Mouse (Mus musculus) regulatory T cell (primary cell): ENCODE measurements around the gene Wdr90.

Experiments used
- in situ Hi-C: fragments of 300-600 bp; cut with MboI, MseI; formaldehyde crosslinking; loops from one replicate; pipeline ENCODE4 v1.15.1; 2025; ENCODE audit warnings: high pct_unique_total_duplicates

The Wdr90 gene

GRCm38 (mm10) chr17:25860229-25860628 lies 1.1 kb downstream of the Wdr90 start:
- in situ Hi-C loops, result no loop called here

- in situ Hi-C loops, result no loop called here
Observed at GRCm38 (mm10) chr17:25844396-25844901, 16.9 kb downstream of the Wdr90 start, which contains the start of gene Rhot2. Gene Rhot2, minus strand, starts transcription at chr17:25844851.

- in situ Hi-C loops, result no loop called here
Observed at GRCm38 (mm10) chr17:25843636-25844395, 17.5 kb downstream of the Wdr90 start.

GRCm38 (mm10) chr17:25843122-25843521 lies 18.2 kb downstream of the Wdr90 start:
- in situ Hi-C loops, result no loop called here

DNA sequence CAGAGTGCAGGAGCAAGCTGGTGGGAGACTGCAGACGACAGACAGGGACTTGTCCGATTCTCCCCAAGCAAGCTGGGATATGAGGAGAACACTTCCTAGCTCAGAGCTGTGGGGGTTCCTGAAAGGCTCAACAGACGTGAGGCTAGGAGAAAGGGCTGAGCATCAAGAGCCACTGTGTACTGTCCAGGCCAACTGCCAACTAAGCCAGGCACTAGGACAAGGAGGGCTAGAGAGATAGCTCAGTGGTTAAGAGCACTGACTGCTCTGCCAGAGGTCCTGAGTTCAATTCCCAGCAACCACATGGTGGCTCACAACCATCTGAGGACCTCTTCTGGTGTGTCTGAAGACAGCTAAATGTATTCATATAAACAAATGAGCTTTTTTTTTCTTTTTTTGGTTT lies 18.8 kb downstream of the Wdr90 start:
- in situ Hi-C loops, result no loop called here

DNA sequence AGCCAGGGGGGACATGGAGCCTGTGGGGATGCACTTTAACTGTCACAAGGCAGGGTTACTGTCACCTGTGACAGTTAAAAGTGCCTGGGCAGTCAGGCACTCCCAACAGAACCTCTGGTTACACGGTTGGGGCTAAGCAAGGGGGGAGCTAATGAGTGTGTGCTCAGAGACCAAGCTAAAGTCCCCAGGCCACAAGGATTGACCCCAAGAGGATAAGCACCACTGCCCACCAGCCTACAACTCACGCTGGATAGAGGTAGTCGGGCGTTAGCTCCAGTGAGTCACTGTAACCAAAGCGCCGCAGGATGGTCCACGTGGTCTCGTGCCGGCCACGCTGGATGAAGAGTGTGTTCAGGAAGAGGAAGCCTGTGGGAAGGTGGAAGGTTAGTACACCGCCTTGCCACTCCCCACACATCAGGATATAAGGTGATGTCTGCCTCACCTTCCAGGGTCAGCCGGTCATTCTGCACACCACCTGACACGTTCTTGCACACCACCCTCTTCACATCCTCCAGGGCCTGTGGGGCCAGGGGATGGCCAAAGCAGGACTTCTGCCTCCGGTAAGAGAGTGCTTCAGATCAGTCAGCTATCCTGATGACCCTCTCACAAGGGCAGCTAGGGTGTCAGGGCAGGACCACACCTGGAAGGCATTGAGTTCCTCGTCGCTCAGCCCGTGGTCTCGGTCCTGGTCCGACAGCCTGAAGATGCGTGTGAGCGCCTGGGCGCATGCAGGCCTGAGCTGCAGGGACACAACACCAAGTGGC lies 20.0 kb downstream of the Wdr90 start, which contains the start of gene Gm20683:
TSS of gene Gm20683 (minus strand) at position 647 of the 764 bp plus-strand sequence.
- in situ Hi-C loops, result no loop called here

DNA sequence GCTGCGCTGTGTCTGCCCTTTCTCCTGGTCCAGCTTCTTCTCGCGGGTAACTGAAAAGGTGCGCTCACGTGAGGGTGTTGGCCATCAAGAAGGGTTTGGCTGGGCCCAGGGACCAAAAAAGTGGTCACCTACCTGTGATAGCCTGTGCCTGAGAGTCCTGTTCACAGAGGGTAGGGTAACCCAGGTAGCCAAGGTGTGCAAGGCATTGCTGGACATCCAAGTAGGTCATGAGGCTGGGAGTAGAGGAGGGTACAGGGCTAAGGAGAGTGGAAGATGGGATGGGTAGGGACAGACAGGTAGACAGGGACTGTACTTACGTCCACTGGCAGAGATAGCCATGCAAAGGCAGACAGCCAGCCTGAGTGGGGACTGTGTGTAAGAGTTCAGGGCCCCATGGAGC lies 20.8 kb downstream of the Wdr90 start:
- in situ Hi-C loops, result no loop called here

DNA sequence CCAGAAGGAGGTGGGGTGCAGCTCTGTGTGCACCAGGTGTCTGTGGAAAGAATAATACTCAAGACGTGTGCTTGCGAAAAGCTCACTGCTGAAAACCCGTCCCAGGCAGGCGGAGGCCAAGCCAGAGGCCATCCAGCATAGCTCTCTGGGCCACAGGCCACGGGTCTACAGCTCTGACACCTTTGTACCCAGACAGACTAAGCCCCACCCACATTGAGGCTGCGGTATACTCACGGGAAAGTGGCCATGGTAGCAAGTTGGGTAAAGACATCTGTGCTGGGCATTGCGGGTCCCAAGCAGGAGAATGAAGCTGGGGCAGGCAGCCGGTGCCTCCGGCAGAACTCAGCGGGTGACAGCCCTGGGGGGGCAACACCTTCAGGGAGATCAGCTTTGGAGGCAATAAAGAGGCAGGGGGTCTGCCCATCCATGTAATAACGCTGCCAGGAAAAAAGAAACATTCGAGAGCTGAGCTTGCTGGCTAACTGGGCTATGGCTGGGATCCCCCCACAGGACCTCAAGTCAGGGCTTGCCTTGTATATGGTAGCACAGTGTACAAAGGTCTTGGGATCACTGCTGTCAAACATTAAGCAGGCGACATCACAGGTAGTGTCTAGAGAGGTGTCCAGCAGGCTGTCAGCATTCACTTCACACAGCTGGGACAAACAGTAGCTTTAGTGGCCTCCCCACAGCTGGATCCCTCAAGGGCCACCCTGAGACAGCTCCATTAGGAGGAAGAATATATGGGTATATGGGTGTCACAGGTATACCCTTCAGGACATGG lies 21.7 kb downstream of the Wdr90 start:
- in situ Hi-C loops, result no loop called here

DNA sequence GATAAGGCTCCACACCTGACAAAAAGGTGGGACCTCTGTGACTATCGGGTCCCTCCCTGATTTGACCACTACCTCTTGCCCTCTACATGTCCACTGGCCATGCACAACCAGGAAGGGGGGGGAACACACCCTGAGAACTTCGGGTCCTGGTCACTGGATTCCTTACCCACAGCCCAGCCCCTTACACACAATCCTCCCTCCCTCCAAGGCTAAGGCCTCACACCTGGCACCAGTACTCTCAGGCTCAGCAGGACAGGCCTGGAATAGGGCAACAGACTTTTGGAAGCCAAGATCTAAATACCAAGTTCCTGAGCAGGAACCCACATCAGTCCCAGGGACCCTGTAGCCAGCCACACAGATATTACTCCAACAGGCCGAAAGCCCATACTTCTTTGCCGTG lies 22.4 kb downstream of the Wdr90 start:
- in situ Hi-C loops, result no loop called here

- in situ Hi-C loops, result no loop called here
Observed at GRCm38 (mm10) chr17:25837533-25837932, 23.8 kb downstream of the Wdr90 start.

GRCm38 (mm10) chr17:25837076-25837410 lies 24.3 kb downstream of the Wdr90 start, which contains the start of gene Rhbdl1:
Gene Rhbdl1, minus strand, starts transcription at chr17:25837295.
- in situ Hi-C loops, result no loop called here

DNA sequence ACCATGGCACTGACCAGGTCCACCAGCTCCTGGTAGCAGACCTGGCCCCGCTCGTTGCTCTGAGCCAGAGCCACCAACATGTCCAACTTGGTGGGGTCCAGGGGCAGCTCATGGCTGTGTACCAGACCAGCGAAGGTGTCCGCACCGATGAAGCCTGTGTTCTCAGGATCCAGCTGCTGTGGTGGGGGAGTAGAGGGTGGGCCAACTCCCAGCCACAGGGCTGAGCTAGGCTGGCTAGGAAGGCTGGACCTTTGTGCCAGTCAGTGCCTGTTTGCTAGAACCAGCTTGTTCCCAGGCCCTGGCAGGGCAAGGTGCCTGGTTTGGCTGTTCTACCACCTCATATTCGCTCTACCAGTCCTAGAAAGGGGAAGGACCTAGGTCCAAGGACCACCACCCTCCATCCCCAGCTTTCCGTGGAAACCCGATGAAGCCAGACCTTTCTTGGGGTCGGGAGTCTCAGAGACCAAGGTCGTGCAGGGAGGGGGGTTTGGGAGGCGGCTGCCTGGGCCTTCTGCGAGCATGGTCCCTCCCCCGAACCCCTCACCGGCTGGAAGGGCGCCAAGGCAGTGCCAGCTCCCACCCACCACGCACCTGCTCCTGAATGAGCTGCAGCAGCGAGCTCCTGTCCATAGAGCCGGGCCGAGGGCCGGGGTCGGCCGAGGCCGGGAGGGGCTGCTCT lies 24.8 kb downstream of the Wdr90 start:
- in situ Hi-C loops, result no loop called here

GRCm38 (mm10) chr17:25835816-25836215 lies 25.5 kb downstream of the Wdr90 start:
- in situ Hi-C loops, result no loop called here

GRCm38 (mm10) chr17:25835301-25835700 lies 26.0 kb downstream of the Wdr90 start:
- in situ Hi-C loops, result no loop called here

DNA sequence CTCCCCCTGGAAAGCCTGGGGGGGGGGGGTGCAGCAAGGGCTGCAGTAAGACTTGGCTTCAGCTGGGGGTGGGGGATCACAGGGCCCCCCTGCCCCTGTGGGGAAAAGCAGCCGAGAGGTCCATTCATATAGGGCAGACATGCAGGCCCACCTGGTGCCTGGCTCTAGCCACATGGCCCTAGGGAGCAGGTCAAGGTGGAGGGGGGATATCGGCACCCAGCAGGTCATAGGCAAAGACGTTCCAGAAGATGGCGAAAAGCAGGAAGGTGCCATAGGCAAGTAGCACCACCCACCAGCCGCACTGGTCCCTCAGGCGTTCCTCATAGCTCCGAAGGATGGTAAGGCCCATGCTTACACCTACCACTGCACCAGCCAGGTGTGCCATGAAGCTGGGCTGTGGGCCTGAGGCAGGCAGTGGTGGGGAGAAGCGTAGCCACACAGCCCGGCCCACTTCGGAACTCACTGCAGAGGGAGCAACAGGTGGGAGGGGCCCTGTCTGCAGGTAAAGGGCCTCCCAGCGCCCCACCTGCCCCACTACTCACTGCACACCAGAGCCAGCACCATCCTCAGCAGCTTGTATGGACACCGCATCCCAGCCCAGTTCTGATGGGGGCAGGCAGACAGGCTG lies 26.6 kb downstream of the Wdr90 start:
- in situ Hi-C loops, result no loop called here

- in situ Hi-C loops, result no loop called here
Observed at GRCm38 (mm10) chr17:25833961-25834594, 27.2 kb downstream of the Wdr90 start.

DNA sequence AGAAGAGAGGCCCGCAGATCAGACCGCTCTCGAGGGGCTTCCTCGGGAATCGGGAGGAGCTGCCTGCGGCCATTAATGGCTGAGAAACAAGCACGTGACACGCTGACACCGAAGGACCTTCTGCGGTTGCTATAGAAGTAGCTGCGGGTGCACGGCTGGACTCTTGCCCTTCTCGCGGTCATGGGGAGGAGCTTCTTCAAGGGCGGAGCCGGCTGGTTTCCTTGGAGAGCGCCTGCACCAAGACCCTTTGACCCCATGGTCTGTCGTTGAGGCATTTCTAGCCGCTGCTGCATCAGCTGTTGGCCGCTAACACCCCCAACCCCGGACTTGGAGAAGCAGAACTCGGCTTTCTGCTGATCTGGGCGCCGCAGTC lies 28.0 kb downstream of the Wdr90 start, which contains the start of gene Stub1:
TSS of gene Stub1 (minus strand) at position 114 of the 373 bp plus-strand sequence.
- in situ Hi-C loops, result no loop called here

DNA sequence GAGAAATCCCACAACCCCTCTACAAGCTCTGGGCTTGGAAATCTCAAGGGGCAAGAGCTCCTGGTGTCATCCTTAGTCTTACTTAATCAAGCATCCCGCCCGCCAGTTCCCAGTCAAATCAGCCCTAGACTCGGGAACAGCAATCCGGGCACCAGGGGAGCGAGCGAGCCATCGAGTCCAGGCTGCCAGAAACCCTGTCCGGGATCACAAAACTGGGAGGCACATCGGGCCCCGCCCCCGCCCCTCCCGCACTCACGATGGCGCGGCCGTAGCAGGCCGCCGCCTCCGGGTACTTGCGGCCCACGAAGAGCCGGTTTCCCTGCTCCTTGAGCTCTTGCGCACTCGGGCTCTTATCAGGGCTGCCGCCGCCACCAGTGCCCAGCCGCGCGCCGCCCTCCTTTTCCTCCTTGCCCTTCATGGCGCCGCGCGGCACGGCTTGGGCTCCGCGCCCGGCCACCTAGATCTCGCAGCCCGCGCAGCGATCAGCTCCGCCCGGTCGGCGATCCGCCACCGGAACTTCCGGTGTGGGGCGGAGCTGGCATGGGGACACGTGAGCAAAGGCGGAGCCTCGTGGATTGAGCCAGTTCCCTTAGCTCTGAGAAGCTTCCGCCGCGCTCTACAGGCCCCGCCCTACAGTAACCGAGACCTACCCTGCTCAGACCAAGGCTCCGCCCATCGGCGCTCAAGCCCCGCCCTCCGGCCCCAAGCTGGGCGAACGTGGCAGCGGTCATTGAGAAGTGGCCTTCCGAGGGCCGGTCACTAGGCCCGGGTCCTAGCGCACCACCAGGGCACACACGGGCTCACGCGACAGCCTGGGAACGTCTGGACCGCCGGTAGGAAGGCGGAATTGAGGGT lies 28.6 kb downstream of the Wdr90 start:
- in situ Hi-C loops, result no loop called here
